Mouse (Mus musculus) liver, embryonic 13.5 days (tissue): ENCODE data around the gene Slc8a1. TPM values are rescaled to one million over a fixed set of nuclear protein-coding genes. Genes with fewer than 3 reads are reported as not detected.

Experiments used
- ATAC-seq: fragments of 200-750 bp; cut with Nextera tagmentation; 2 replicates; pipeline ENCODE4 v1.8.0; 2017; ENCODE audit warnings: low read depth, mild to moderate bottlenecking, moderate number of reproducible peaks, moderate library complexity
- DNase-seq: peaks from one replicate; pipeline ENCODE4 v3.0.0; 2022
- H3K27ac ChIP-seq: fragments of 300-500 bp; sonication (generic); 2 replicates; pipeline ENCODE4 v1.5.1; 2015; ENCODE audit warnings: moderate library complexity, mild to moderate bottlenecking, inconsistent platforms
- H3K27me3 ChIP-seq: fragments of 300-500 bp; sonication (generic); 2 replicates; pipeline ENCODE4 v1.6.1; 2015; ENCODE audit warnings: mild to moderate bottlenecking, inconsistent platforms
- H3K36me3 ChIP-seq: fragments of 300-500 bp; sonication (generic); 2 replicates; pipeline ENCODE4 v1.6.1; 2015; ENCODE audit warnings: mild to moderate bottlenecking, inconsistent platforms
- H3K4me1 ChIP-seq: fragments of 300-500 bp; sonication (generic); replicated peaks from 2 replicates; pipeline ENCODE4 v1.6.1; 2015; ENCODE audit warnings: inconsistent platforms
- H3K4me2 ChIP-seq: fragments of 300-500 bp; sonication (generic); 2 replicates; pipeline ENCODE4 v1.6.1; 2015; ENCODE audit warnings: inconsistent platforms, mild to moderate bottlenecking, moderate library complexity
- H3K4me3 ChIP-seq: fragments of 300-500 bp; sonication (generic); replicated peaks from 2 replicates; pipeline ENCODE4 v1.5.1; 2015; ENCODE audit warnings: mild to moderate bottlenecking, inconsistent platforms
- H3K9ac ChIP-seq: fragments of 300-500 bp; sonication (generic); 2 replicates; pipeline ENCODE4 v1.6.1; 2015; ENCODE audit warnings: mild to moderate bottlenecking, inconsistent platforms
- H3K9me3 ChIP-seq: fragments of 300-500 bp; sonication (generic); replicated peaks from 2 replicates; pipeline ENCODE4 v1.6.1; 2016; ENCODE audit warnings: inconsistent platforms
- WGBS: fragments of 180-500 bp; shearing (Covaris S2); methylation state at CpG from one replicate; pipeline ENCODE4 v1.1.7; 2015; ENCODE audit not compliant: insufficient replicate concordance; 5-methylcytosine and 5-hydroxymethylcytosine counted together
- polyA plus RNA-seq: library from polyadenylated mRNA; unstranded; fragments of >200 nt; fragmentation: Nextera tagmentation; extraction: Ambion mirVana; gene quantifications from 2 replicates; pipeline ENCODE4 v1.2.1, GENCODE M21; 2015

Gene Slc8a1
- polyA plus RNA-seq, 1 experiment from 2014 or later: 0.47 TPM

DNA sequence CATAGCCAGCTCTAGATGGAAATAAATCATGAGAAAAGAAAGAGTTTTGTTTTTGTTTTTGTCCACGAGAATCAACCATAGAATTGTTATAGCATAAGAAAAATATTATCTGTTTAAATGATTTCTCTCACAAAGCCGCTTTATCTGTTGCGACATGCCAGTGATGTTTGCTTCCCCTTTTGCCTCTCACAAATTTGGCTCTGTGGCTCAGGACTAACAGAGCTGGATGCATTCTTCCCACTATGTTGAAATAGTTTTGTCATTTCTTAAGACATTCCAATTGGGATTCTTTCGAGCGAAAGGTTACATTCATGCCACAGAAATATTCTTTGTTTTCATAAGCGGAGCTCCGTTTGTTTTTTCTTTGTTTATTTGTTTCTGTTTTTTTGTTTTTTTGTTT is 359.7 kb downstream of the Slc8a1 start:
- Histone ChIP-seq H3K27ac (no peak overlapping the region), H3K36me3 (no peaks in the 10 kb centered on the region), H3K4me2 (no peak overlapping the region), H3K9ac (no peak overlapping the region), H3K9me3 (no peaks in the 10 kb centered on the region), H3K4me1 (no peaks in the 10 kb centered on the region), H3K27me3 (no peaks in the 10 kb centered on the region), H3K4me3 (no peak overlapping the region)
- ATAC-seq (no peak), DNase-seq (no peak)
- 65% methylated on average over 7 of the region's 7 CpGs for WGBS

DNA sequence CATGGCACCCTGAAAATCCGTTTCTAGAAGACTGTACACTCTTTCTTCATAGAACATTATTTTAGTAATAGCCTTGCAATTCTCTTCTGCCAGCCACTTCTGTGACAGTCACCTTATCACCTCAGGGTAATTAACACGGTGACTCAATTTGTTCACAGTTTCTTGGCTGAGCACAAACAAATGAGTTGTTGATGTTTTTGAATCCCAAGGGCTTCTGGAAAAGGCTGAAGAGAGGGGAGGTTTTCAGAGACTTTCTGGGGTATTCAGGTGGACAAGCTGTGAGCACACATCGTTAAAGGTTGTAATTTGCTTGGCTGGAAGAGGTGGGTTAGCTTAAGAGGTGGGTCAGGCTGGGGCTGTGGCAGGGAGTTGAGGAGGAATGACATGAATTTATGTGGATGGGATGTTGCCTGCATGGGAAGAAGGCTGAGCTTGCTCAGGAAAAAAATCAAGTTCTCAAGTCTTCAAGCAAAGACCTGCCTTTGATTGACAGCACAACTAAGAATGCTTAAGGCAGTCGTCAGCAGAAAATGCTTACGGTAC is 360.3 kb downstream of the Slc8a1 start:
- no peak for DNase-seq
- no peaks in the 10 kb centered on the region for H3K9me3 ChIP-seq

DNA sequence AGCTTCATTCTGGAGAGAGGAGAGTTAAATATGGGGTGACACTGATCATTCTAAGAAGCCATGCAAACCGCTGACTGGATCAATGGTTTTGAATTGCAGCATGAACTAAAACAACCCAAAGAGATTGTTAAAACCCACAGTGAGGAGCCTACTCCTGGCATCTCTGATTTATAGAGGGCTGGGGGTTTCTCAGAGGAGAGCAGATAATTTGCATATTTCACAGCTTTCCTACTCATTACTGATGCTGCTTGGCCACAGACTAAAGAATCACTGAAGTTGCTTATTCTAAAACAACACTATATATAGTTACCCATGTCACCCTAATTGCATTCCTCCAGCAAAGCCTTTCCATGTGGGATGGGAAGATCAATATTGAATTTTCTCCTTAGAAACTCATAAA is 361.0 kb downstream of the Slc8a1 start:
- H3K4me3 ChIP-seq: no peak overlapping the region
- no peak overlapping the region for H3K4me2 ChIP-seq
- 61% methylated on average over 1 of the region's 1 CpGs for WGBS
- H3K9ac ChIP-seq: no peak overlapping the region
- no peaks in the 10 kb centered on the region for H3K9me3 ChIP-seq
- H3K36me3 ChIP-seq: no peaks in the 10 kb centered on the region
- H3K27ac ChIP-seq: no peak overlapping the region
- no peak for DNase-seq
- no peaks in the 10 kb centered on the region for H3K4me1 ChIP-seq
- no peaks in the 10 kb centered on the region for H3K27me3 ChIP-seq
- ATAC-seq: no peak

More for the DNA sequence above, 360.3 kb downstream of the Slc8a1 start:
- Histone ChIP-seq H3K4me2 (no peak overlapping the region), H3K9ac (no peak overlapping the region), H3K4me1 (no peaks in the 10 kb centered on the region), H3K36me3 (no peaks in the 10 kb centered on the region), H3K27ac (no peak overlapping the region), H3K27me3 (no peaks in the 10 kb centered on the region), H3K4me3 (no peak overlapping the region)
- WGBS: 49% methylated on average over 5 of the region's 5 CpGs
- ATAC-seq: no peak

DNA sequence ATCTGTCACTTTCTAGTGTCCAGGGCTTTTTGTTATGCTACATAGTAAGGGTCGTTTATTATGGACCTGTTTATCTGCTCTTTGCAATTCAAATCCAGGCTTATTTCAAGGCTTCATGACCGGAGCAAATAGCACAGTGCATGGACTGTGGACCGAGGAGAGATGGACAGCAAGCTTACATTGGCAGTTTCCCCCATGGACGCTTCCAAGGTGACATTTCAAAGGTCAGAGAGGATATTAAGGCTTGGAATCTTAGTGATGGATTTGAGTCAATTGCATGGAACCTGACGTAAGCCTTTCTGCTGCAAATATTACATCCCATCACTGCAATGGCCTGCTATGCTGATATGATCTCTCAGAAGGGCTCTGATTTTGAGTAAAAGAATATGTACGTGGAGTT is 362.3 kb downstream of the Slc8a1 start:
- Histone ChIP-seq H3K4me2 (no peak overlapping the region), H3K4me1 (no peaks in the 10 kb centered on the region), H3K9ac (no peak overlapping the region), H3K4me3 (no peak overlapping the region), H3K9me3 (no peaks in the 10 kb centered on the region), H3K27ac (no peak overlapping the region), H3K36me3 (no peaks in the 10 kb centered on the region), H3K27me3 (no peaks in the 10 kb centered on the region)
- WGBS: 62% methylated on average over 6 of the region's 6 CpGs
- DNase-seq: no peak
- ATAC-seq: no peak

DNA sequence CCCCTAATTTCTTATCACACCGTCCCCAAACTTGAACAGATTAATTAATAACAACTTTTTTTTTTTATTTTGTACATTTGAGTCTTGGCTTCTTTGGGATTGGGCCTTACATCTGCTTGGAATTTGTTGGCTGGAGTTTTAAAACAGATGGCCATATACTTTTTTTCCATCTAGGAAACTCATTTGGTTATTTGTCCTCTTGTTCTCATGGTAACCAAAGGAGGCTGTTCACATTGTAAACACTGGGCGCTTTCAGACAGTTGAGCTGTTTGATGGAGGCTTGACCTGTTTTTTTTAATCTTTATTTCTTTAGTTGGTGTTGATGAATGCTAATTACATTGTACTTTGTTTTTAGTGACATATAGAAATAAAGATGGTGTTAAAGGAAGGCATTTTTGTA is 369.1 kb downstream of the Slc8a1 start:
- whole genome bisulfite sequencing: 57% methylated on average over 2 of the region's 2 CpGs
- Histone ChIP-seq H3K9ac (no peak overlapping the region), H3K36me3 (no peaks in the 10 kb centered on the region), H3K27me3 (no peaks in the 10 kb centered on the region), H3K27ac (no peak overlapping the region), H3K4me2 (no peak overlapping the region), H3K4me1 (no peaks in the 10 kb centered on the region), H3K9me3 (no peaks in the 10 kb centered on the region), H3K4me3 (no peak overlapping the region)
- ATAC-seq (no peak), DNase-seq (no peak)

DNA sequence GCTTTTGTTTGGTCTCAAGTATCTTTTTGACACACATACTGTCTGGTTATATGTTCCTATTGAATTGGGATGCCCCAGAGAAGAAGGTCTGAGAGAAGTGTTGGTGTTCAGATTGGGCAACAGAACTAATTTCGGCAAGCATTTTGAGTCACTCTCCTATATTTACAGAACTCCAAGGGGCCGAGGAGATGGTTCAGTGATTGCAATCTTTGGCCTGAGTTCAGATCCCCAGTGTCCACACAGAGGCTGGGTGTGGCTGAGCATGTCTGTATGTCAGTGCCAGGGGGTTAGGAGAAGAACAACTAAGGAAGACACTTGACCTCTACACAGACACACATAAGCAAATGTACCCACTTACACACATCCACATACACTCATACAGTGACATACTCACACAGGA is 369.7 kb downstream of the Slc8a1 start:
- no peaks in the 10 kb centered on the region for H3K9me3 ChIP-seq
- no peaks in the 10 kb centered on the region for H3K4me1 ChIP-seq
- H3K27me3 ChIP-seq: no peaks in the 10 kb centered on the region
- H3K4me3 ChIP-seq: no peak overlapping the region
- 62% methylated on average over 2 of the region's 2 CpGs for WGBS
- no peaks in the 10 kb centered on the region for H3K36me3 ChIP-seq
- H3K27ac ChIP-seq: no peak overlapping the region
- H3K9ac ChIP-seq: no peak overlapping the region
- no peak overlapping the region for H3K4me2 ChIP-seq
- ATAC-seq (no peak), DNase-seq (no peak)

DNA sequence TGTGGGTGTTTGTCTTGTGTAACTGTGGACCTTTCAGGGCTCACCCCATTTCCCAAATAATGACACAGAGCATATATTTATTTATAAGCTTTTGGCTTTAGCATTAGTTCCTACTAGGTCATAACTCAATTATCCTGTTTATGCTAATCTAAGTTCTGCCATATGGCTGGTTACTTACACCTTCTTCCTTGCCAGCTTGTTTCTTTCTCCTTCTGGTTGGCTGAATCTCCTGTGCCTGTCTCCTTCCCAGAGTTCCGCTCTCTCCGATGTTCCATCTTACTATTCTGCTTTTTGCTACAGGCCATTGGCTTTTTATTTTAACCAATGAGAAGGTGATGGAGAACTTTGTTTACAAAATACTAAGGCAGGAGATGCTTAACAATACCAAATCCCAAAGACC is 374.8 kb downstream of the Slc8a1 start:
- WGBS: 85% methylated on average over 2 of the region's 2 CpGs
- ATAC-seq (no peak), DNase-seq (no peak)
- no peaks in the 10 kb centered on the region for H3K36me3 ChIP-seq
- H3K27me3 ChIP-seq: no peaks in the 10 kb centered on the region
- H3K4me1 ChIP-seq: no peaks in the 10 kb centered on the region
- H3K9me3 ChIP-seq: no peaks in the 10 kb centered on the region
- H3K4me3 ChIP-seq: no peak overlapping the region
- H3K4me2 ChIP-seq: no peak overlapping the region
- H3K9ac ChIP-seq: no peak overlapping the region
- H3K27ac ChIP-seq: no peak overlapping the region

DNA sequence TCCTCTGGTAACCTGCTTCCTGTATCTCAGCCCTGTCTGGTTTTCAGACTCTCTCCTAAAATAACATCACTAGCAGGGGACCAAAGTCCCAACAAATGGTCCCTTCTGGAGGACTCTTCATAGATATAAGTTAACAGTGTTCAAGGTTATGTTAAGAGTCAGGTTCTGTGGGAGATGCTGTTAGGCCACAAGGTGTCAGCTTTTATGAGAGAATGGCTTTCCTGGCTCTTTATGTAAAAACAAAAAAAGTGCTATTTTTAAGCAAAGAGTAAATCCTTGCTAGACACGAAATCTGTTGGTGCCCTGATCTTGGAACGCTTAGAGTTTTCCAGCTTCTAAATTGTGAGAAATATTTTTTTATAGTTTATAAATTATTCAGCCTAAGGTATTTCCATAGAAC is 377.6 kb downstream of the Slc8a1 start:
- WGBS: 63% methylated on average over 2 of the region's 2 CpGs
- H3K36me3 ChIP-seq: no peaks in the 10 kb centered on the region
- no peak for ATAC-seq
- no peak for DNase-seq
- H3K4me3 ChIP-seq: no peak overlapping the region
- no peak overlapping the region for H3K4me2 ChIP-seq
- H3K4me1 ChIP-seq: no peaks in the 10 kb centered on the region
- H3K27me3 ChIP-seq: no peaks in the 10 kb centered on the region
- H3K9me3 ChIP-seq: 0 out of 2 replicates have a peak, but pooled peaks cover 2% of the 10 kb centered on the region
- H3K27ac ChIP-seq: no peak overlapping the region
- no peak overlapping the region for H3K9ac ChIP-seq

DNA sequence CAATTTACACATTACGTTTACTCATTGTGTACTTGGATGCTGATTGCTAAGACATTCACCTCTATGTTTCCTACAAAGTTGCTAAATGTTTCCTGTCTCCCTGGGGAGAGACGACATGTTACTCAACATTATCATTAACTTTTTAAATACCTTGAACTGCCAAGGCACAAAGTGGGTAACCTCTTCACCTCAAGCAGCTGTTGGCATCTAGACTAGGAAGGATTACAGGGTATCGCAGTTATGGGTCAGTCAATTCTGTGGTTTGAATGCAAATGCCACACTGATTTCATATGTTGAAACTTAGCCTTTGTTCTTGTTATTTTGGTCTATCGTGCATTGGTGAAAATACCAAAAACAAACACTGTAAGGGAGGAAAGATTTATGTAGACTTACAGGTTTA is 378.1 kb downstream of the Slc8a1 start:
- H3K9ac ChIP-seq: no peak overlapping the region
- no peak overlapping the region for H3K27ac ChIP-seq
- ATAC-seq (no peak), DNase-seq (no peak)
- no peaks in the 10 kb centered on the region for H3K4me1 ChIP-seq
- H3K27me3 ChIP-seq: no peaks in the 10 kb centered on the region
- H3K4me2 ChIP-seq: no peak overlapping the region
- no peaks in the 10 kb centered on the region for H3K36me3 ChIP-seq
- WGBS: 58% methylated on average over 4 of the region's 4 CpGs
- H3K4me3 ChIP-seq: no peak overlapping the region
- H3K9me3 ChIP-seq: peaks cover 5% of the 10 kb centered on the region; the same call in 1 of the 2 replicates

DNA sequence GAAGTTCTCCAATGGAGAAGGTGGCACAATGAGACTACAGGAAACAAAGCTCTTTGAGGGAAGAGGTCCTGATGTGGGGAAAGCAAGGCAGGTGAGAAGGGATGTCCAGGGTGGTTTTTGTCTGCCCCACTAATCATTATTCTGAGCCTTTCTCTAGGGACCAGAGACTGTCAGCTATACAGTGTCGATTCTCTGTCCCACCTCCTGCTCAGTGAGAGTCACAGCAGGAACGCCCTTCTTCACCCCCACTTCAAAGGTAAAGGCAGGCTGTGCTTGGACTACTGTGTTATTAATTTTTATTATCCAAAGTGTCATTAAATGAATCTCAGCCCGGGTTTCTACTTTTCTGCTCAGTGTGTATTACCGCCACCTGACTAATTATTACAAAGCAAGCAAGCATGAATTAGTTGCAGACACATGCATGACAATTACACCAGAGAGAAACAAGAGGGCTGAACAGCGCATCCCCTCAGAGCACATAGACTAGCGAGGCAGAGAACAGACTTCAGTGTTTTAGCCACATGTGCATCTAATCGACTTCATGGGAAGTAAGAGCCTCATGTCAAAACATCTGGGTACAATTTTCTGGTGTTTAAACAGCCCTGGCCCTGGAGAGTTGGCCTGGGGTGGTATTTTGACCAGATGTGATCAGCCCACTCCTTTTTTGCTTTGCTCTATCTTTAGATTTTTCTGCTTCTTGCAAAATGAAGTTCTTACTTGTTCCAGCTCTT is 402.0 kb downstream of the Slc8a1 start:
- Histone ChIP-seq H3K4me1 (no peaks in the 10 kb centered on the region), H3K9me3 (no peaks in the 10 kb centered on the region), H3K4me2 (no peak overlapping the region), H3K36me3 (no peaks in the 10 kb centered on the region), H3K27ac (no peak overlapping the region), H3K9ac (no peak overlapping the region), H3K4me3 (no peak overlapping the region), H3K27me3 (no peaks in the 10 kb centered on the region)
- no peak for DNase-seq
- ATAC-seq: no peak
- WGBS: 69% methylated on average over 7 of the region's 7 CpGs

DNA sequence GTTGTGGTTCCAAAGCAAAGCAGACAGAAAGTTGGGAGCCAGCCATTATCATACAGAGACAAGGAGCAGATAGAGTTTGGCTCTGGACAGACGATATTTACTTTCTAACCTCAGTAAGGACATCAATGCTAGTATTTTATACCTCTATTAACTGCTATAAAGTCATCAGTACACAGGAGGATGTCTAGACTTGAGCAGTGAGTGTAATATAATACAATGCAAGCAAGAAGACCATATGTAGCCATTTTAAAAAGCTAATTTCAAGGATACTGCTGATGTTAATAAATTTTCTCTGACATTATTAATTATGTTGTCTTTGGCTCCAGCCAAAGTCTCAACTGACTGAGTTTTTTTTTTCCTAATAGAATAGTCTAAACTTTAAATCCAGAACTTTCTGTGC is 402.7 kb downstream of the Slc8a1 start:
- no peak overlapping the region for H3K4me3 ChIP-seq
- DNase-seq: no peak
- no peak overlapping the region for H3K27ac ChIP-seq
- WGBS: 39% methylated on average over 1 of the region's 1 CpGs
- no peaks in the 10 kb centered on the region for H3K36me3 ChIP-seq
- H3K9ac ChIP-seq: no peak overlapping the region
- no peak for ATAC-seq
- no peaks in the 10 kb centered on the region for H3K27me3 ChIP-seq
- H3K9me3 ChIP-seq: no peaks in the 10 kb centered on the region
- no peak overlapping the region for H3K4me2 ChIP-seq
- H3K4me1 ChIP-seq: no peaks in the 10 kb centered on the region
